Mouse (Mus musculus) v-Abl transformed pro-B cells (cell line): Measurements from ENCODE around the gene Ncbp3.

Source experiments
- in situ Hi-C, 2 experiments: fragments of 400-800 bp; cut with MboI; formaldehyde crosslinking; loops; one replicate each; pipeline ENCODE4 v1.15.1; 2025; ENCODE audit not compliant: unreplicated experiment in 2 of 2

Gene Ncbp3

GRCm38 (mm10) chr11:73108898-73109625 is 61.5 kb downstream of the Ncbp3 start:
- in situ Hi-C loops = loop anchor here (5.0 kb wide), 3 partner anchors 37 to 107 kb away; no protein-coding TSS in a partner anchor

DNA sequence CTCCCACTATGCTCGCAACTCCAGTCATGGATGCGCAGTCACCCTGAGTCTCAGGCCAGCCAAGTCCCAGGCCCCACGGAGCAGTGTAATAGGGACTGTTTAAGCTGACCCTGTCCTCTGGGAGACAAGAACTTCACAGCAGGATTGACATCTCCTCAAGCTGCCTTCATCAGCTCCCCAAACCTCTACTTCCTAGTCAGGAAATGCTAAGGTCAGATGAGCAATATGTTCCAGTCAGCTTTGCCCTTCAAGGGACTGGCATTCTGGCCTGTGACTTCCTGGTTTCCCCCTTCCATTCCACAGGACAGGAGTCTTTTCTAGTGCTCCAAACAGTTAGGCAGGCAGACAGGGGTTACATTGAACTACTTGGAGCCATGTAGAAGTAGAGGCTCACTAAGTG is 62.4 kb downstream of the Ncbp3 start:
- in situ Hi-C loops = loop anchor here (5.0 kb wide), 3 partner anchors 38 to 108 kb away; no protein-coding TSS in a partner anchor

GRCm38 (mm10) chr11:73111414-73111813 is 63.8 kb downstream of the Ncbp3 start:
- in situ Hi-C loops = no loop called here

GRCm38 (mm10) chr11:73126495-73126894 is 78.9 kb downstream of the Ncbp3 start:
- in situ Hi-C loops = loop anchor here in 1 of 2 experiments (25.0 kb wide), 1 partner anchor 1411 kb away; no protein-coding TSS in a partner anchor

DNA sequence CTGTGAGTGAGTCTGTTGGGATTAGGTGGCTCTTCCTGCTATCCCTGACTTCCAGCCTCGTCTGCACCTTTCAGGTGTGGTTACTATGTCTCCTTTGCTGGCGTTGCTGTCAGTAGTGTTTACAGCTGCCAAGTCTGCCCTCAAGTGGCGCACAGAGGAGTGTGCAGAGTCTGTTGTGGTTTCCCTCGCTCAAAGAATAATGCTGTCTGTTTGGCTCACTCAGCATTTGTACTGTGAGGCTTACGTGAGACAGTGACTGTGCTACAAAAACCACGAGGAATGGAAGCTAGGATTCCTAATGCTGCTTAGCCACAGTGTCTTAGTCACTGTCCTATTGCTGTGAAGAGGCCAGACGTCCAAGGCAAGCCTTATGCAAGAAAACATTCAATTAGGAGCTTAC is 83.4 kb downstream of the Ncbp3 start:
- in situ Hi-C loops = loop anchor here in 1 of 2 experiments (25.0 kb wide), 1 partner anchor 1406 kb away; no protein-coding TSS in a partner anchor

GRCm38 (mm10) chr11:73132999-73133398 is 85.4 kb downstream of the Ncbp3 start:
- in situ Hi-C loops = loop anchor here in 1 of 2 experiments (25.0 kb wide), 1 partner anchor 1404 kb away; no protein-coding TSS in a partner anchor

GRCm38 (mm10) chr11:73134222-73134621 is 86.6 kb downstream of the Ncbp3 start:
- in situ Hi-C loops = loop anchor here in 1 of 2 experiments (25.0 kb wide), 1 partner anchor 1403 kb away; no protein-coding TSS in a partner anchor

GRCm38 (mm10) chr11:73136587-73136986 is 89.0 kb downstream of the Ncbp3 start:
- in situ Hi-C loops = loop anchor here in 1 of 2 experiments (5.0 to 25.0 kb wide), 2 partner anchors 36 to 1401 kb away; no protein-coding TSS in a partner anchor

- in situ Hi-C loops = loop anchor here in 1 of 2 experiments (5.0 to 25.0 kb wide), 2 partner anchors 35 to 1400 kb away; no protein-coding TSS in a partner anchor
These were observed 89.5 kb downstream of the Ncbp3 start for GRCm38 (mm10) chr11:73137116-73137515.

DNA sequence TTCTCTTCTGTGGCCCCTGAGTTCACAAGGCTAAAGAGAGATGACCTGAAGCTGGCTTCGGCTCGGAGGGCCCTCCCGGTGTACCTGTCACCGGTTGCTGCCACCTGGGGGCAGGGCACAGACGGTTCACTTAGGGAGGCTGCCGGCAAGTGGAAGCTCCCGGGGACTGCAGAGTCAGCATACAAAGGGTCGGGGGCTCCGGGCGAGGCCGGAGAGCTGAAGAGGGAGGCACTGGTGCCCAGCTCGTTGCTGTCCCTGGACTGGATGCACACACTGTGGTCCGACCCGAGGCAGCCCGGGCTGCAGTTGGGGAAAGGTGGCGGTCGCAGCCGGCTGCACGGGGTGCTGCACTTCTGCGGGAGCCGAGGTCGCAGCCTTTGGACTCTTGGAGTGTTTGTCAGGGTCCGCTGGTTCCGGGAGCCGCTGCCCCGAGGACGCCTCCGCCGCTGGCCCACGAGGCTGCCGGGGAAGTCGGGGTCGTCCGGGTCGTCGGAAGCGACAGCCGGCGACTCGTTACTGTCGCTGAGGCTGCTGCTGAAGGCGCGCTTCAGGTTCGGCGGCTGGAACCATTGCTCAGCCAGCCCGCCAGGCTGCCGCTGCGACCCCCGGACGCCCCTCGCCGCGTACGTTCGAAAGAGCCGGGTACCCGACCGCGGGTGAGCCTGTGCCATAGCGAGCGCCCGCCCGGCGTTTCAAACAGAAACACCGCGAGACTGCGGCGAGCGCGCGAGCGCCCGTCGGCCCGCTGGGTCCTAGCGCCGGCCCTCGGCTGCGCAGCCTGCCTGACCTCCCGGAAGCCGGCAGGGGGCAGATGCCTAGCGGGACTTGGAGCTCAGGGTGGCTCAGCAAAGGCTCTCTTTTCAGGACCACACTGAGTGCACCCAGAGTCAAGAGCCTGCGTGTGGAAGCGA is 90.3 kb downstream of the Ncbp3 start, which contains the start of gene Haspin:
Gene Haspin (minus strand): TSS at position 704 of the 911 bp plus-strand sequence.
- in situ Hi-C loops = loop anchor here in 1 of 2 experiments (5.0 to 25.0 kb wide), 2 partner anchors 34 to 1399 kb away; no protein-coding TSS in a partner anchor
